Mouse (Mus musculus) E14TG2a.4 (cell line): ENCODE data around the gene Dock7.
A peak's percentile ranks its signal among the peaks of the same experiment; 100 is the strongest.

Experiments used
- H3K27me3 ChIP-seq: 2 replicates; pipeline ENCODE4 v1.6.1; 2014; ENCODE audit warnings: low read length, control low read depth; ENCODE audit not compliant: insufficient read depth
- H3K36me3 ChIP-seq: 2 replicates; pipeline ENCODE4 v1.6.1; 2014; ENCODE audit warnings: low read length, control low read depth; ENCODE audit not compliant: insufficient read depth
- H3K4me1 ChIP-seq: replicated peaks from 2 replicates; pipeline ENCODE4 v1.6.1; 2014; ENCODE audit warnings: low read depth, low read length, control low read depth
- H3K4me3 ChIP-seq: replicated peaks from 2 replicates; pipeline ENCODE4 v1.5.1; 2014; ENCODE audit warnings: mild to moderate bottlenecking, low read length
- H3K9me3 ChIP-seq: 2 replicates; pipeline ENCODE4 v1.6.1; 2014; ENCODE audit warnings: low read length, control low read depth
- CTCF ChIP-seq: conservative IDR thresholded peaks from 2 replicates; pipeline ENCODE4 v1.5.1; 2014; ENCODE audit warnings: low read length
- NANOG ChIP-seq: IDR thresholded peaks from 2 replicates; pipeline ENCODE4 v1.6.1; 2014; ENCODE audit warnings: borderline replicate concordance, low read length, mixed read lengths
- POU5F1 ChIP-seq: IDR thresholded peaks from 2 replicates; pipeline ENCODE4 v1.6.1; 2014; ENCODE audit warnings: low read length, borderline replicate concordance

Gene Dock7

GRCm38 (mm10) chr4:99120211-99121122 lies at the start of gene Dock7:
Dock7 (minus strand) TSS chr4:99120915.
- Histone ChIP-seq H3K9me3 (peaks cover 3% of the 10 kb centered on the region), H3K36me3 (no peaks in the 10 kb centered on the region), H3K27me3 (peaks cover 25% of the 10 kb centered on the region), H3K4me1 (peaks cover 5% of the 10 kb centered on the region), H3K4me3 (peak within 1 kb of the TSS; percentile 86)
- TF ChIP-seq CTCF (no peak), NANOG (no peak), POU5F1 (no peak)

GRCm38 (mm10) chr4:99168869-99169268 lies 48.2 kb upstream of the Dock7 start:
- peaks cover 29% of the 10 kb centered on the region for H3K27me3 ChIP-seq
- no peaks in the 10 kb centered on the region for H3K36me3 ChIP-seq
- H3K4me1 ChIP-seq: peaks cover 3% of the 10 kb centered on the region; the same call in 1 of the 2 replicates
- H3K9me3 ChIP-seq: no peaks in the 10 kb centered on the region
- no peak for TF ChIP-seq POU5F1
- no peak for TF ChIP-seq NANOG
- TF ChIP-seq CTCF: no peak
- H3K4me3 ChIP-seq: no peak overlapping the region

- no peaks in the 10 kb centered on the region for H3K36me3 ChIP-seq
- H3K27me3 ChIP-seq: peaks cover 56% of the 10 kb centered on the region
- no peaks in the 10 kb centered on the region for H3K9me3 ChIP-seq
- TF ChIP-seq POU5F1 (no peak), NANOG (no peak), CTCF (no peak)
- H3K4me1 ChIP-seq: peaks cover 35% of the 10 kb centered on the region
- H3K4me3 ChIP-seq: no peak overlapping the region
Measured at GRCm38 (mm10) chr4:99163547-99163946, 42.8 kb upstream of the Dock7 start.

- TF ChIP-seq NANOG: no peak
- no peak for TF ChIP-seq CTCF
- no peak for TF ChIP-seq POU5F1
- Histone ChIP-seq H3K4me1 (peaks cover 35% of the 10 kb centered on the region), H3K27me3 (peaks cover 58% of the 10 kb centered on the region), H3K36me3 (no peaks in the 10 kb centered on the region), H3K9me3 (no peaks in the 10 kb centered on the region), H3K4me3 (no peak overlapping the region)
Measured at GRCm38 (mm10) chr4:99163001-99163400, 42.3 kb upstream of the Dock7 start.

- Histone ChIP-seq H3K36me3 (no peaks in the 10 kb centered on the region), H3K4me1 (peaks cover 35% of the 10 kb centered on the region), H3K4me3 (peak overlapping the region; percentile 45), H3K9me3 (no peaks in the 10 kb centered on the region), H3K27me3 (peaks cover 53% of the 10 kb centered on the region)
- TF ChIP-seq CTCF (no peak), POU5F1 (no peak), NANOG (peak; percentile 96)
Measured at GRCm38 (mm10) chr4:99161457-99161971, 40.8 kb upstream of the Dock7 start.

DNA sequence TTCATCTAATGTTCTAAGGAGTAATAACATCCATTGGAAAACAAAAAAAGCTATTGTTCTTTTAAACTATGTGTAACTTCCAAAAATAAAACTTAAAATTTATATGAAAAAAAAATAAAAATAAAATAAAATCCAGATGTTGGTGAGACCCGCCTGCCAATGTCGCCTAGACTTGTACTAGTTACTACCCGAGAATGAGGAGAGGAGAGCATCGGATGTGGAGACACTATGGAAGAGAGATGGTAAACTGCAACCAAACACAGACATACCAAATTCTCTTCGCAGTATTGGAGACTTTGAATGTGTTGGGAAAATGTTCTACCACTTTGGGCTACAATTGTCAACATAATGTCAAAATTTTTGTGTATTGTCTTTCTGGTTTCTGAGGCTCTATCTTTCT lies 40.2 kb upstream of the Dock7 start:
- Histone ChIP-seq H3K4me1 (peaks cover 35% of the 10 kb centered on the region), H3K27me3 (peaks cover 47% of the 10 kb centered on the region), H3K4me3 (peak overlapping the region; percentile 23; the same call in 1 of the 2 replicates), H3K36me3 (no peaks in the 10 kb centered on the region), H3K9me3 (no peaks in the 10 kb centered on the region)
- TF ChIP-seq POU5F1: no peak
- no peak for TF ChIP-seq NANOG
- no peak for TF ChIP-seq CTCF

DNA sequence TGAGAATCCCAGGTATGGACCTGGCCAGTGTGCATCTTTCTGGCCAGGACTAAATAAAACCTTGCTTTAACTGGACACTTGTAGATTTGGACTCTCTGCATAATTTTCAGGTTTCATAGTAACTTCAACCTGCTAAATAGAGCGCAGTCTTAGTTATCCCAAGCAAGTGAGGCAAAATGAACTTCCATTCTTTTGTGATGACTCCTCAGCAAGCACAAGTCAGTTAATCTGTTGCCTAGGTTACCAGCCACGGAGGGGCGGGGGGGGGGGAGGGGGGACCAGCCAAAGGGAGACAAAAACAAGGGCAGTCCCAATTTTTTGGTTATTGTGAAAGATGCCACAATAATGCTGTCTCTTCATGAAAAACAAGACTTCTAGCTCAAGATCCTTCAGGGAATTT lies 39.7 kb upstream of the Dock7 start:
- H3K4me3 ChIP-seq: no peak overlapping the region
- no peaks in the 10 kb centered on the region for H3K36me3 ChIP-seq
- peaks cover 43% of the 10 kb centered on the region for H3K27me3 ChIP-seq
- H3K4me1 ChIP-seq: peaks cover 35% of the 10 kb centered on the region
- TF ChIP-seq NANOG: no peak
- no peak for TF ChIP-seq POU5F1
- TF ChIP-seq CTCF: no peak
- H3K9me3 ChIP-seq: no peaks in the 10 kb centered on the region

DNA sequence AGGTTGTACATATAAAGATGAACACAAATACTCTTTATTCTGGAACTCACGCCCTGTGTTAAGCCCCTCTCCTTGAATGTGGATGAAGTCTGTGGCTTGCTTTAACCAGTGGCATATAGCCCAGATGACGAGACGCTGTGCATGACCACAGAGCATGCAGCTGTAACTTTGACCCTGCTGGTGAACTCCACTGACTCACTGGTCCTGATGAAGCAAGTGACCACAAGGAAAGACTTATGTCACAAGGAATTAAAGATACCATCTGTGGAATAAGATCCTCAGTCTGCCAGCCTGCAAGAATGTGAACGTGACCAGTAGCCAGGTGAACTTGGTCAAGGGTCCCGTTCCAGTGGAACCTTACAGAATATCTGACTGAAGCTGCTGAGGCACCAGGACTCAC lies 37.8 kb upstream of the Dock7 start:
- no peaks in the 10 kb centered on the region for H3K36me3 ChIP-seq
- peaks cover 45% of the 10 kb centered on the region for H3K27me3 ChIP-seq
- no peaks in the 10 kb centered on the region for H3K9me3 ChIP-seq
- peaks cover 30% of the 10 kb centered on the region for H3K4me1 ChIP-seq
- no peak overlapping the region for H3K4me3 ChIP-seq
- TF ChIP-seq CTCF: no peak
- no peak for TF ChIP-seq NANOG
- TF ChIP-seq POU5F1: no peak

GRCm38 (mm10) chr4:99156641-99157307 lies 36.1 kb upstream of the Dock7 start:
- H3K36me3 ChIP-seq: no peaks in the 10 kb centered on the region
- no peak for TF ChIP-seq NANOG
- TF ChIP-seq POU5F1: no peak
- TF ChIP-seq CTCF: no peak
- no peak overlapping the region for H3K4me3 ChIP-seq
- H3K27me3 ChIP-seq: peaks cover 34% of the 10 kb centered on the region
- peaks cover 16% of the 10 kb centered on the region for H3K4me1 ChIP-seq
- no peaks in the 10 kb centered on the region for H3K9me3 ChIP-seq
